Mouse (Mus musculus) heart, adult 2 months (tissue): ENCODE measurements around the gene Frmd6. TPM values are rescaled to one million over a fixed set of nuclear protein-coding genes. Genes with fewer than 3 reads are reported as not detected.

Experiments
- DNase-seq, 2 experiments: peaks; one replicate each; pipeline ENCODE4 v3.0.0; 2021
- H3K27ac ChIP-seq: fragments of 200-600 bp; 2 replicates; pipeline ENCODE4 v1.8.1; 2022
- H3K27me3 ChIP-seq: fragments of 200-500 bp; 2 replicates; pipeline ENCODE4 v1.6.1; 2012; ENCODE audit warnings: mild to moderate bottlenecking, low read length, inconsistent platforms, mixed read lengths; ENCODE audit not compliant: control insufficient read depth, insufficient read depth
- H3K36me3 ChIP-seq: fragments of 200-500 bp; 2 replicates; pipeline ENCODE4 v1.6.1; 2012; ENCODE audit warnings: low read length, inconsistent platforms; ENCODE audit not compliant: control insufficient read depth, insufficient read depth
- H3K4me1 ChIP-seq: fragments of 200-500 bp; 2 replicates; pipeline ENCODE4 v1.6.1; 2011; ENCODE audit warnings: low read length; ENCODE audit not compliant: control insufficient read depth, insufficient read depth
- H3K4me3 ChIP-seq: fragments of 200-600 bp; 2 replicates; pipeline ENCODE4 v1.8.1; 2022
- H3K79me2 ChIP-seq: fragments of 200-500 bp; replicated peaks from 2 replicates; pipeline ENCODE4 v1.6.1; 2012; ENCODE audit warnings: mild to moderate bottlenecking, inconsistent platforms, low read length, moderate library complexity, mixed read lengths; ENCODE audit not compliant: control insufficient read depth, insufficient read depth
- H3K9ac ChIP-seq: fragments of 200-500 bp; 2 replicates; pipeline ENCODE4 v1.6.1; 2012; ENCODE audit warnings: low read depth, mild to moderate bottlenecking, control low read depth, inconsistent platforms, low read length, mixed read lengths
- CTCF ChIP-seq: fragments of 200-600 bp; IDR thresholded peaks from 2 replicates; pipeline ENCODE4 v1.8.1; 2022; ENCODE audit warnings: antibody characterized with exemption, mild to moderate bottlenecking, moderate library complexity
- EP300 ChIP-seq: fragments of 200-500 bp; IDR thresholded peaks from 2 replicates; pipeline ENCODE4 v1.6.1; 2011; ENCODE audit warnings: low read depth, low read length, control low read depth; ENCODE audit not compliant: insufficient read depth
- POLR2A ChIP-seq: fragments of 200-500 bp; IDR thresholded peaks from 2 replicates; pipeline ENCODE4 v1.6.1; 2011; ENCODE audit warnings: mild to moderate bottlenecking, low read depth, low read length, control low read depth; ENCODE audit not compliant: insufficient read depth
- WGBS: fragments of 180-500 bp; shearing (Covaris S2); methylation state at CpG from one replicate; pipeline ENCODE4 v1.1.7; 2018; 5-methylcytosine and 5-hydroxymethylcytosine counted together
- intact Hi-C: fragments of 180-260 bp; cut with DNase I; formaldehyde crosslinking; loops from one replicate; pipeline ENCODE4 v1.15.1; 2025
- polyA plus RNA-seq: library from polyadenylated mRNA; depleted of rRNA; stranded (reverse); fragments of >200 nt; gene quantifications from 2 replicates; pipeline ENCODE4 v1.2.3, GENCODE M21; 2012
- total RNA-seq, 2 experiments: library from RNA; stranded (reverse); gene quantifications; 2 replicates each; pipeline ENCODE4 v1.2.3; 2021

Gene Frmd6
- total and polyA plus RNA-seq, 3 experiments: 17.3 to 33.2 (median 31.4) TPM

GRCm38 (mm10) chr12:70849517-70850291 is 24.4 kb downstream of the Frmd6 start:
- no peaks in the 10 kb centered on the region for H3K27me3 ChIP-seq
- H3K4me1 ChIP-seq: peaks cover 8% of the 10 kb centered on the region
- H3K9ac ChIP-seq: no peak overlapping the region
- DNase-seq: no peak
- no peak overlapping the region for H3K4me3 ChIP-seq
- intact Hi-C loops: no loop called here
- peaks cover 7% of the 10 kb centered on the region for H3K36me3 ChIP-seq
- 72% methylated on average over 11 of the region's 11 CpGs for WGBS
- TF ChIP-seq CTCF (no peak), EP300 (no peak), POLR2A (no peak)
- peaks cover 4% of the 10 kb centered on the region; the same call in 1 of the 2 replicates for H3K79me2 ChIP-seq
- H3K27ac ChIP-seq: no peak overlapping the region

GRCm38 (mm10) chr12:70851342-70851960 is 26.1 kb downstream of the Frmd6 start:
- DNase-seq: no peak
- Histone ChIP-seq H3K9ac (no peak overlapping the region), H3K79me2 (peaks cover 6% of the 10 kb centered on the region; the same call in 1 of the 2 replicates), H3K36me3 (peaks cover 7% of the 10 kb centered on the region), H3K27ac (no peak overlapping the region; the same call in 1 of the 2 replicates), H3K27me3 (no peaks in the 10 kb centered on the region), H3K4me1 (peaks cover 8% of the 10 kb centered on the region), H3K4me3 (no peak overlapping the region)
- 65% methylated on average over 7 of the region's 7 CpGs for WGBS
- TF ChIP-seq POLR2A: no peak
- TF ChIP-seq EP300: no peak
- no peak for TF ChIP-seq CTCF
- intact Hi-C loops: no loop called here

- peak; percentile 24 to 28 for DNase-seq
- no peak overlapping the region for H3K4me3 ChIP-seq
- H3K27me3 ChIP-seq: no peaks in the 10 kb centered on the region
- intact Hi-C loops: no loop called here
- TF ChIP-seq POLR2A: no peak
- TF ChIP-seq CTCF: no peak
- no peak for TF ChIP-seq EP300
- WGBS: 28% methylated on average over 6 of the region's 6 CpGs
- peaks cover 9% of the 10 kb centered on the region for H3K4me1 ChIP-seq
- peaks cover 7% of the 10 kb centered on the region for H3K36me3 ChIP-seq
- H3K9ac ChIP-seq: no peak overlapping the region
- H3K79me2 ChIP-seq: 0 out of 2 replicates have a peak, but pooled peaks cover 10% of the 10 kb centered on the region
- peak overlapping the region; percentile 57 for H3K27ac ChIP-seq
Measured at GRCm38 (mm10) chr12:70853026-70853425, 27.7 kb downstream of the Frmd6 start.

- no peak for DNase-seq
- H3K9ac ChIP-seq: no peak overlapping the region
- intact Hi-C loops: no loop called here
- H3K4me3 ChIP-seq: no peak overlapping the region
- no peaks in the 10 kb centered on the region for H3K27me3 ChIP-seq
- peaks cover 10% of the 10 kb centered on the region for H3K4me1 ChIP-seq
- 0 out of 2 replicates have a peak, but pooled peaks cover 8% of the 10 kb centered on the region for H3K79me2 ChIP-seq
- no peak overlapping the region for H3K27ac ChIP-seq
- no peaks in the 10 kb centered on the region; the same call in 1 of the 2 replicates for H3K36me3 ChIP-seq
- WGBS: 68% methylated on average over 6 of the region's 6 CpGs
- TF ChIP-seq POLR2A (no peak), CTCF (no peak), EP300 (no peak)
Measured at GRCm38 (mm10) chr12:70855678-70856077, 30.4 kb downstream of the Frmd6 start.

GRCm38 (mm10) chr12:70856776-70857175 is 31.5 kb downstream of the Frmd6 start:
- Histone ChIP-seq H3K4me3 (no peak overlapping the region), H3K36me3 (no peaks in the 10 kb centered on the region; the same call in 1 of the 2 replicates), H3K27ac (no peak overlapping the region), H3K9ac (no peak overlapping the region), H3K27me3 (no peaks in the 10 kb centered on the region), H3K79me2 (0 out of 2 replicates have a peak, but pooled peaks cover 8% of the 10 kb centered on the region), H3K4me1 (peaks cover 10% of the 10 kb centered on the region)
- intact Hi-C loops: no loop called here
- no peak for DNase-seq
- 89% methylated on average over 4 of the region's 4 CpGs for WGBS
- TF ChIP-seq EP300 (no peak), POLR2A (no peak), CTCF (no peak)

GRCm38 (mm10) chr12:70863281-70863680 is 38.0 kb downstream of the Frmd6 start:
- H3K4me1 ChIP-seq: peaks cover 18% of the 10 kb centered on the region
- no peaks in the 10 kb centered on the region; the same call in 1 of the 2 replicates for H3K79me2 ChIP-seq
- no peaks in the 10 kb centered on the region for H3K27me3 ChIP-seq
- H3K4me3 ChIP-seq: no peak overlapping the region
- intact Hi-C loops: no loop called here
- TF ChIP-seq EP300: no peak
- TF ChIP-seq CTCF: no peak
- no peak for TF ChIP-seq POLR2A
- H3K36me3 ChIP-seq: peaks cover 23% of the 10 kb centered on the region
- WGBS: 41% methylated on average over 7 of the region's 7 CpGs
- H3K27ac ChIP-seq: no peak overlapping the region
- no peak overlapping the region for H3K9ac ChIP-seq
- no peak for DNase-seq
